Mouse (Mus musculus) heart, embryonic 10.5 days (tissue): Measurements from ENCODE around the gene Kcnj4. TPM values are rescaled to one million over a fixed set of nuclear protein-coding genes. Genes with fewer than 3 reads are reported as not detected.
"Not testable (repeated sequence)": the region's sequence is repeated elsewhere in the genome, so short reads cannot be mapped to it uniquely, and the experiment has no call there.

Experiments used
- DNase-seq: peaks from one replicate; pipeline ENCODE4 v3.0.0-alpha.2; 2017; ENCODE audit warnings: low spot score
- H3K27ac ChIP-seq: fragments of 300-500 bp; sonication (generic); 2 replicates; pipeline ENCODE4 v1.5.1; 2016; ENCODE audit warnings: mild to moderate bottlenecking
- H3K27me3 ChIP-seq: fragments of 300-500 bp; sonication (generic); 2 replicates; pipeline ENCODE4 v1.6.1; 2016; ENCODE audit warnings: mild to moderate bottlenecking; ENCODE audit not compliant: poor library complexity, insufficient read depth, severe bottlenecking
- H3K36me3 ChIP-seq: fragments of 300-500 bp; sonication (generic); 2 replicates; pipeline ENCODE4 v1.6.1; 2016; ENCODE audit warnings: mild to moderate bottlenecking, moderate library complexity
- H3K4me1 ChIP-seq: fragments of 300-500 bp; sonication (generic); 2 replicates; pipeline ENCODE4 v1.6.1; 2016; ENCODE audit warnings: mild to moderate bottlenecking
- H3K4me3 ChIP-seq: fragments of 300-500 bp; sonication (generic); 2 replicates; pipeline ENCODE4 v1.5.1; 2016; ENCODE audit warnings: mild to moderate bottlenecking, moderate library complexity
- H3K9me3 ChIP-seq: fragments of 300-500 bp; sonication (generic); 2 replicates; pipeline ENCODE4 v1.6.1; 2016; ENCODE audit warnings: mild to moderate bottlenecking, moderate library complexity
- WGBS: fragments of 180-500 bp; shearing (Covaris S2); methylation state at CpG from one replicate; pipeline ENCODE4 v1.1.7; 2016; 5-methylcytosine and 5-hydroxymethylcytosine counted together
- polyA plus RNA-seq: library from polyadenylated mRNA; unstranded; fragments of >200 nt; fragmentation: Nextera tagmentation; extraction: Ambion mirVana; gene quantifications from 2 replicates; pipeline ENCODE4 v1.2.1, GENCODE M21; 2016

Kcnj4 gene
- polyA plus RNA-seq, 1 experiment from 2014 or later = 0.06 TPM

DNA sequence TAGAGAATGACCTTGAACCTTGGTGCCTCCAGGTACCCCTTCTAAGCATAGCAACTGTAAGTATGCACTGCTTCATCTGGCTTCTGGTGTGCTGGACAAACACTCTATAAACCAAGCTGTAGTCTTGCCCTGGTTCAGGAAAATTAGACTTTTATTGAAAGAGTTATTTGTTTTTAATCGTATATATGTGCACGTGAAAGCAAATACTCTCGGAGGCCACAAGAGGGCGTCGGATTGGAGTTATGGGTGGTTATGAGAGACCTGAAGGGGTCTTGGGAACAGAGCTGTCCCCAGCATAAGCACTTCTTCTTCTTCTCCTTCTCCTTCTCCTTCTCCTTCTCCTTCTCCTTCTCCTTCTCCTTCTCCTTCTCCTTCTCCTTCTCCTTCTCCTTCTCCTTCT, 35.5 kb downstream of the Kcnj4 start:
- Histone ChIP-seq H3K4me3 (no peak overlapping the region), H3K9me3 (no peaks in the 10 kb centered on the region), H3K36me3 (no peaks in the 10 kb centered on the region), H3K27ac (no peak overlapping the region), H3K27me3 (peaks cover 15% of the 10 kb centered on the region), H3K4me1 (peaks cover 17% of the 10 kb centered on the region)
- WGBS = 69% methylated on average over 5 of the region's 5 CpGs
- DNase-seq = no peak

DNA sequence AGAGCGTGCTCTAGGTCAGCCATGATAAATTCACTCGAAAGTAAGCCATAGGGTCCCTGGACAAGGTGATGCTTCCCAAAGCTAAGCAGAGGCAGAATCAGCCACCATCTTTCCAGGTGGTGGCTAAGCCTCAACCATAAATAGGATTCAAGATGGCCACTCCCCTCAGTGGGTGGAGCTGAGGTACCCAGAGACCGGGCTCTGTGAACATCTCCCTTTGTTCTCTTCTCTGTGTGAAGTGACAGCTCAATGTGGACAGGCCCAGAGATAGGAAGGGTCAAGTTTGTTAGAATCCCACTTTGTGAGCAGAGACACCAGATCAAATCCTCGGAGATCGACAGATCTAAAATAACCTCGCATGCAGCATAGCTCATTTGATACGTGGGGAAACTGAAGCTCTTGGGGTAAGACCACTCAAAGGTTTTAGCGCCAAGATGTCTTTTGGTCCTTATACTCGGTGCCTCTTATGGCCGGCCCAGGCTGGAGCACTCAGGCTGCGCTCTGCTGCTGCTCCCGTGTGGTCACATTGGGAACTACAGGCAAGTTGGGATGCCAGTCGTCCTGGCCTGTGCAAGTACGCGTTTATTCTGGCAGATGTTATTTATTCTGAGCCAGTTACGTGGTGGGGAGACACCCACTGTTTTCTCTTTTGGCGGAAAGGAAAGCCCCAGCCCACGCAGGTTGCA, 38.3 kb downstream of the Kcnj4 start:
- Histone ChIP-seq H3K27ac (0 out of 2 replicates have a peak overlapping the region, but pooled peaks have one; percentile 32), H3K4me1 (peaks cover 27% of the 10 kb centered on the region), H3K4me3 (peak overlapping the region; percentile 28; the same call in 1 of the 2 replicates), H3K27me3 (peaks cover 42% of the 10 kb centered on the region), H3K36me3 (peaks cover 4% of the 10 kb centered on the region; the same call in 1 of the 2 replicates), H3K9me3 (peaks cover 13% of the 10 kb centered on the region)
- DNase-seq = peak; percentile 83
- WGBS = 7% methylated on average over 18 of the region's 18 CpGs

DNA sequence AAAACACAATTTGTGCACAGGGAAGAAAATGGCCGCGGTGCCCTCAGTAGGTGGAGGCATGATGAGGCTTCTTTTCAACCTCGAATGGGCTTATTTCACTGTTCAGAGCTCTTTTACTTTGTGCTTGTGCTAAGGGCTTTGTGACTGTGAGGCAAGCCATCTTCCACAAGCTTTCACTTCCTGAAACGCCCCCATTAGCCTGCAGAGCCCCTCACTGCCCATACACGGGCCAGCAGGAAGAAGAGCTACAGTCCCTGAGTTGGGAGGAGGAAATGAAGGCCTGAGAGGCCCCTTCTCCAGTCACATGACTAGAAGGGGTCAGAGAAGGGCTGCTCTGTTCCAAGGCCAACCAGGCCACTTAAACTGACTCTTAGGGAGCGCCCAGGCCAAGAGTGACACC, 48.5 kb downstream of the Kcnj4 start:
- Histone ChIP-seq H3K4me3 (0 out of 2 replicates have a peak overlapping the region, but pooled peaks have one; percentile 8), H3K27ac (peak overlapping the region; percentile 70), H3K9me3 (no peaks in the 10 kb centered on the region), H3K27me3 (peaks cover 34% of the 10 kb centered on the region), H3K36me3 (no peaks in the 10 kb centered on the region), H3K4me1 (peaks cover 29% of the 10 kb centered on the region)
- no peak for DNase-seq
- 63% methylated on average over 6 of the region's 6 CpGs for WGBS

DNA sequence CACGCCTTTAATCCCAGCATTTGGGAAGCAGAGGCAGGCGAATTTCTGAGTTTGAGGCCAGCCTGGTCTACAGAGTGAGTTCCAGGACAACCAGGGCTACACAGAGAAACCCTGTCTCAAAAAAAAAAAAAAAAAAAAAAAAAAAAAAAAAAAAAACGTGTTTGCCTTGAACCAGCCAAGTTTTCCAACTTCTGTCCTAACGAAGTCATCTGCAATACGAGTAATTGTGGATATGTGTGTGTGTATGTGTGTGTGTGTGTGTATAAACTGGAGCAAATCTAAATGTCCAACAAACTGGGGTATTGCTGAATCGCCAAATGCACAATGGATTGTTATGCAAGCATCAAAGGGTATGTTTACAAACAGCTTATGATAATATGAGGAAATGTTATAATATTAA, 48.9 kb downstream of the Kcnj4 start:
- peak overlapping the region; percentile 70; the same call in 1 of the 2 replicates for H3K27ac ChIP-seq

DNA sequence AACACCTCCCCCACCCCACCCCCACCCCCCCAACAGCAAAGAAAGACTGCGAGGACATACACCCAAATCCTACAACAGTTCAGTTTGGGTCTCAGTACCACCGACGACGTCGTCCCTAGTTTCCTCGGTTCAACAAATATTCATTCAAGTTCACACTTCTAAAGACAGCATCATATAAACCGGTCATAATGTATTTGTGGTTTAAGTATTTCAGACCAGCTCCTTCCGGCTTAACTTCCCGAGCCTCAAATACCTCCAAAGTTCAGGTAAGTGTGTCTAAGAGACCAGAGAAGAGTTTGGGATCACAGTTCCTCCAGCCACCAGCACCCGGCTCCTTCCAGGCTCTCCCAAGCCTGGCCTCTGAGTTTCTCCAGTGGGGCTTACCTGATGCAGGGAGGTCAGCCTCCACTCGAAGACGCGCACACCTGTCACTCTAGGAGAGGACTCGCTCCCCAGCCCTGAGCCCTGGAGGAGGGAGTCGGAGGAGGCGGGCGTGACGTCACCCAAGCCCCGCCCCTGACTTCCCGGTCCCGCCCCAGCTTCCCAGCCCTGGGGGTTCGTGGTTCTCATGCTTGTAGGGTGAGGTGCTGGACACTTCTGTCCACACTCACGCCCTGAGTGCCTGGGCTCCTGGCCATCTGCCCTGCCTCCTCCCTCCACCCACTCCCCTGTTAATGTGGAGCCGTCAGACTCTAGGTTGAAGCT, 49.8 kb downstream of the Kcnj4 start, which contains the start of gene Csnk1e:
TSS of gene Csnk1e (minus strand) at position 461 of the 705 bp plus-strand sequence.
- 4% methylated on average over 24 of the region's 24 CpGs for WGBS
- H3K27ac ChIP-seq = peak within 1 kb of the TSS; percentile 70

More for the DNA sequence above, 48.9 kb downstream of the Kcnj4 start:
- DNase-seq, H3K4me3 ChIP-seq, H3K36me3 ChIP-seq, H3K9me3 ChIP-seq: not testable (repeated sequence)
- Histone ChIP-seq H3K27me3 (peaks cover 30% of the 10 kb centered on the region), H3K4me1 (peaks cover 29% of the 10 kb centered on the region)
- WGBS = 48% methylated on average over 6 of the region's 6 CpGs

DNA sequence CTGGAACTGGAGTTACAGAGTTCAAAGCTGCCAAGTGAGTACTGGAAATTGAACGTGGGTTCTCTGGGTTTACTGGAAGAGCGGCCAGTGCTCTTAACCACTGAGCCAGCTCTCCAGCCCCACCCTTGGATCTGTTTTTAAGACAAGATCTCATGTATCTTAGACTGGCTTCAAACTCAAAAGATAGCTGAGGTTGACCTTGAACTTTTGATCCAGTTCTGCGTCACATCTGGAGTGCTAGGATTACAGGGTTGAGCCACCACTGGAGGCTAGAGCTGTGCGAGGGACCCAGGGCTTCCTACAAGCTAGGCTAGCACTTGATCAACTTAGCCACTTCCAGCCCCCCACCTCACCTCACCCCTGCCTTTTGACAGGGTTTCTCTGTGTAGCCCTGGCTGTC, 51.2 kb downstream of the Kcnj4 start:
- Histone ChIP-seq H3K4me1 (peaks cover 29% of the 10 kb centered on the region), H3K27me3 (peaks cover 24% of the 10 kb centered on the region), H3K4me3 (no peak overlapping the region), H3K9me3 (no peaks in the 10 kb centered on the region), H3K27ac (no peak overlapping the region), H3K36me3 (no peaks in the 10 kb centered on the region)
- DNase-seq = no peak
- WGBS = 80% methylated on average over 4 of the region's 4 CpGs

More for the DNA sequence above, 49.8 kb downstream of the Kcnj4 start, which contains the start of gene Csnk1e:
- Histone ChIP-seq H3K36me3 (no peaks in the 10 kb centered on the region), H3K4me1 (peaks cover 29% of the 10 kb centered on the region), H3K4me3 (peak within 1 kb of the TSS; percentile 52), H3K9me3 (no peaks in the 10 kb centered on the region), H3K27me3 (peaks cover 21% of the 10 kb centered on the region; the same call in 1 of the 2 replicates)
- peak; percentile 89 for DNase-seq

DNA sequence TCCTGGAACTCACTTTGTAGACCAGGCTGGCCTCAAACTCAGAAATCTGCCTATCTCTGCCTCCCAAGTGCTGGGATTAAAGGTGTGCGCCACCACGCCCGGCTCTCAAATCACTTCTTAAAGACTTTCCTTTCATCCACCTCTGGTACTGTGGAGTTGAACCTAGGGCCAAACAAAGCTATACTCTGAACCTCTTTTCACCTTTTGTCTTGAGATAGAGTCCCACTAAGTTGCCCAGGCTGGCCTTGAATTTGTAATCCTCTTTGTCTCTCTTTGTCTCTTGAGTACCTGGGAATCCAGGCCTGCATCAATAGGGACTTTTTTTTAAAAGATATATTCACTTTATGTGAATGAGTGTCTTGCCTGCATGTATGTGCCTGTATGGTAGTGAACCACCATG, 57.0 kb downstream of the Kcnj4 start:
- H3K27ac ChIP-seq = no peak overlapping the region
- peaks cover 12% of the 10 kb centered on the region for H3K27me3 ChIP-seq
- WGBS = 84% methylated on average over 3 of the region's 3 CpGs

DNA sequence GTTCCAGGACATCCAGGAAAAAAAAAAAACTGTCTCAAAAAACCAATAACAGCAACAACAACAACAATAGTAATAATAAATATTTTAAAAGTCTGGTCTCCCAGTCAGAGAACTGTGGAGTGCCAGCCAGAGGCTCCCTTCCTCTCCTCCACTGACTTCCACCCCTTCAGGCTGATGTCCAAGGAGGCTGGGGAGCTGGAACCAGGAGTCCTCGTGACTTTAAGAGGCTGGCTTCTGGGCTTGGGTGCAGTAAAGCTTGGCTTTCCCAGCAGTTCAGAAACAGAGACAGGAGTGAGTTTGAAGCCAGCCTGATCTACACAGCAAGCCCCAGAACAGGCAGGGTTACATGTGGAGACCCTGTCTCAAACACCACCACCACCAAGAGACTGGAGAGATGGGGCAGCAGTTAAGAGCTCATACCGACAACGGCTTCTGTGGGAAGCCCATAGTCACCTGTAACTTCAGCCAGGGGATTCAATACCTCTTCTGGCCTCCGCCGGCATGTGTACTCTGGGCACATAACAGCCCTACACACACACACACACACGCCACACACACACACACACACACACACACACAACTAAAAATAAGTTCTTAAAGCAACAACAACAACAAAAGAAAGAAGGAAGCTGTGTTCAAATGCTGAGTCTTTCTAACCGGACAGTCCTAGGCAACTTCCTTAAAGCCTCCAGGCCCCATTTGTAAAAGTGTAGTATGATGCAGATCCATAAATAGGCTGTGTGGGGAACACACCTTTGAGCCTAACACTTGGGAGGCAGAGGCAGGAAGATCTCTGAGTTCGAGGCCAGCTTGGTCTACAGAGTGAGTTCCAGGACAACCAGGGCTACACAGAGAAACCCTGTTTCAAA, 59.0 kb downstream of the Kcnj4 start:
- Histone ChIP-seq H3K9me3 (no peaks in the 10 kb centered on the region), H3K36me3 (no peaks in the 10 kb centered on the region), H3K4me1 (peaks cover 29% of the 10 kb centered on the region), H3K27ac (no peak overlapping the region), H3K4me3 (no peak overlapping the region), H3K27me3 (peaks cover 13% of the 10 kb centered on the region)
- WGBS = 73% methylated on average over 8 of the region's 8 CpGs
- no peak for DNase-seq

More for the DNA sequence above, 57.0 kb downstream of the Kcnj4 start:
- Histone ChIP-seq H3K4me3 (no peak overlapping the region), H3K4me1 (peaks cover 18% of the 10 kb centered on the region), H3K36me3 (no peaks in the 10 kb centered on the region), H3K9me3 (no peaks in the 10 kb centered on the region)
- DNase-seq = no peak

DNA sequence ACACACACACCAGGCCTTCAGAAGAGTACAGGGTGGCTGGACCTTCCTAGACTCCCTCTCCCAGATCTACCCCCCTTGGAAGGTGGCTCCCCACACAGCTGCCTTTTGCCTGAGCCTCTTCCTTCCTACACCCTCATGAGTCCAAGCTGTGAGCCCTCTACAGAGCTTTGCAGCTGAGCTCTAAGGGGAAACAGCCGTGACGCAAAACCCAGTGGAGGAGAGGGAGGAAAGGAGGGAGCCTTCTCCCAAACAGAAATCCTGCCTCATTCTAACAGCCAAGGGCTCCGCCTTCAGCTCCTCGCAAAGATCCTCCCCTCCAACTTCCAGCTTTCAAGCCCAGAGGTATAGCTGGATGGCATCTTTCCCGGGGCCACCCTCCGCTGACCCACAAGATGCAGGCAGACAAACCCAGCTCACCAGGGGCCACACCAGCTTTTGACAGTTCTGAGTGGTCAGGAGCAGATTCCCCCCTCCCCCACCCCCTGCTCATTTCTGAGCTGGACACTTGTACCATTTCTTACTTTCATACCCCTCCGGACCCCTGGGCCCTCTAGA, 61.1 kb downstream of the Kcnj4 start:
- Histone ChIP-seq H3K27me3 (peaks cover 6% of the 10 kb centered on the region; the same call in 1 of the 2 replicates), H3K27ac (0 out of 2 replicates have a peak overlapping the region, but pooled peaks have one; percentile 49), H3K4me3 (no peak overlapping the region), H3K4me1 (peaks cover 50% of the 10 kb centered on the region), H3K36me3 (no peaks in the 10 kb centered on the region), H3K9me3 (no peaks in the 10 kb centered on the region)
- 57% methylated on average over 7 of the region's 7 CpGs for WGBS
- DNase-seq = no peak

DNA sequence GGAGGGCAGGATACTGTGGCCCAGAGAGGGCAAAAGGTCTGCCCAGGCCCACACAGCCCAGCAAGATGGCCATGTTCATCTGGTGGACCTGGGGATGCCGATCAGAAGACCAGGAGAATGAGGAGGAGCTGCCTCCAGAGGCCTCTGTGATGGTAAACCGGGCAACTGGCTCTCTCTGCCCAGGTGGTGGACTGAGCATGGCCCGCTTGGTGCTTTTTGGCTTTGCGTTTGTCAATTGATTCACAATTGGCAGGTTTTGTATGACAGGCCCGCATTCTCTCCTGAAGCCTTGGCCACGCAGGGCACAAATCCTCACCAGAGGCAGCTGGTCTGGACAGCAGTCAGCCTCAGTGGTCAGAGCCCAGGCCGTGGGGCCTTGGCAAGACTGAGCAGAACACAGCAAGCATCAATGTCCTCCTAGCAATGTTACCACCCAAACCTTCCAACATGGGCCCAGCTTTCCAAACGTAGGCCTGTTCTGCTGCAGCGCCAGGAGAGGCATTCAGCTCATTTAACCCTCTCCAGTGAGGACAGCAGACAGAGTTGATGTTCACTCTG, 62.0 kb downstream of the Kcnj4 start:
- WGBS = 78% methylated on average over 9 of the region's 9 CpGs
- H3K9me3 ChIP-seq = no peaks in the 10 kb centered on the region
- H3K36me3 ChIP-seq = peaks cover 4% of the 10 kb centered on the region
- DNase-seq = no peak
- no peak overlapping the region; the same call in 1 of the 2 replicates for H3K4me3 ChIP-seq
- peaks cover 58% of the 10 kb centered on the region for H3K4me1 ChIP-seq
- peaks cover 6% of the 10 kb centered on the region; the same call in 1 of the 2 replicates for H3K27me3 ChIP-seq
- 0 out of 2 replicates have a peak overlapping the region, but pooled peaks have one; percentile 5 for H3K27ac ChIP-seq

DNA sequence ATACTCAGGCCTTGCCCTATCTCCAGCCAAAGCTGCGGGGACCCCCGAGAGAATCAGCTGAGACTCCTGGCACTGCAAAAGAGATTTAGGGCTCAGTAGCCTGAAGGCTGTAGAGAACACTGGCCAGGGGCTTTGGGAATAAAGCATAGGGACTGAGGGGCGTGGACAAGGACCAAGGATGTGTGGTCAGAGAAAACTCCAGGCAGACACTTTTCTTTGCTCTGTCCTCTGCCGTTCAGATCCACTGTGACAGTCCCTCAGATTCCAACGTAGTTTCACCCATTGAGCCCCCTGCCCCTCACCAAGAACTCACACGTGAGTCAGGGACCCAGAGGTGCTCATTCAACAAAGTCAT, 62.8 kb downstream of the Kcnj4 start:
- peaks cover 6% of the 10 kb centered on the region; the same call in 1 of the 2 replicates for H3K27me3 ChIP-seq
- WGBS = 5% methylated on average over 6 of the region's 6 CpGs
- H3K36me3 ChIP-seq = peaks cover 12% of the 10 kb centered on the region
- H3K4me3 ChIP-seq = peak overlapping the region; percentile 90
- H3K4me1 ChIP-seq = peaks cover 66% of the 10 kb centered on the region
- DNase-seq = no peak
- H3K27ac ChIP-seq = peak overlapping the region; percentile 99
- H3K9me3 ChIP-seq = no peaks in the 10 kb centered on the region
